Mouse (Mus musculus) heart, adult 8-10 months (tissue): ENCODE measurements around the gene Slc28a3. TPM values are rescaled to one million over a fixed set of nuclear protein-coding genes. Genes with fewer than 3 reads are reported as not detected.

Source experiments
- DNase-seq: peaks from one replicate; pipeline ENCODE4 v3.0.0; 2022; ENCODE audit warnings: low spot score
- total RNA-seq, 4 experiments: library from RNA; stranded (reverse); gene quantifications; 2 replicates each; pipeline ENCODE4 v1.2.4; 2022

The Slc28a3 gene
- total RNA-seq = not detected

DNA sequence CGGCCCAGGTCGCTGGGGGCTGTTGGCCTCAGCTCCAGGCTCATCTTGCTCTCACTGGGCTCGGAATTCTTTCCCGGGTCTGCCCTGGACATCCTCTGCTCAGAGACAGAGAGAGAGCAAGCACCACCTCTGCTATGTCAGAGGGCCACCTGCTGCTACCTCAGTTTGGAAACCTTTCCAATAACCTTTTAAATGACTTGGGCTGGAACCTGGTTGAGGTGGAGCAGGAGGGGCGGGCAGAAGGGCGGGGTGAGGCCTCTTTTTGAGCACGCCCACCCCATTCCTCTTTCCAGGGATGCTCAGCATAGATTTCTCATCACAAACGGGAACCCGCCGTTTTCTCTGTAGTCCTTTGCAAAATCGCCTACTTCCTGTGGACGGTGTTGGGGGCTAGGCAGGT is at the start of gene Slc28a3:
Gene Slc28a3 (minus strand): TSS at position 162 of the 400 bp plus-strand sequence.
- no peak for DNase-seq

DNA sequence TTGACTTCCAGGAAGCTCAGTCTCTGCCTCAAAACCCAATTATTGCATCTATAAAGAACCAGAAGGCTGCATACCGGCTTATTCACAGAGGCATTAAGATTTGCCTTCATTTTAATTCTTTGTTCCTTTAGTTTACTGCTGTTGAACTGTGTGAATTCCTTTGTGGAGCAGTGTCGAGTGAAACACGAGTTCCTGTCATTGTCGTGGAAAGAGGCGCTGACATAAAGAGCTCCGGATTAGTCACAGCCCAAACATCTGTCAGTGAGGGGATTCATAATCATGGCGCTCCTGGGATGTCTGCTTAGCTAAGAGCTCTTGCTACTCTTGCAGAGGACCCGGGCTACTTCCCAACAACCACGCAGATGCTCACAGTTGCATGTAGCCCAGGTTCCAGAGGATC is 47.3 kb upstream of the Slc28a3 start:
- DNase-seq = no peak

GRCm38 (mm10) chr13:58656885-58657284 is 46.2 kb upstream of the Slc28a3 start:
- no peak for DNase-seq

GRCm38 (mm10) chr13:58655552-58655951 is 44.9 kb upstream of the Slc28a3 start:
- DNase-seq = no peak

DNA sequence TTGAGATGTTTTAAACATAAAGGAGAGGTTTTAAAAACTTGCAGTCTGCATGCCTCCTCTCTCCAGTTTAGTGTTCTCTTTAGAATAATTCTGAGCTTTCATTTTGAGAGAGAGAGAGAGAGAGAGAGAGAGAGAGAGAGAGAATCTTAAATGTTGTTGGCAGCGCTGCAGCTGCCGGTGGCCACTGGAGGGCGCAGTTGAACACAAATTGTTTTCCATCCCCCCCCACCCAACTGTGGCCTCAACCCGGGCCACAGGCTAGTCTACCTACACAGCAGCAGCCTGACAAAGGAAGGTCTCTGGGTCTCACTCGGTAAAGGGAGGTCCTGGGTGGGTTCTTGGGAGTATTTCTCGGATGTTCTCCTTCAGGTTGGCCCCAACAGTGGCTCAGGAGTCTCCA is 29.7 kb upstream of the Slc28a3 start:
- DNase-seq = no peak

DNA sequence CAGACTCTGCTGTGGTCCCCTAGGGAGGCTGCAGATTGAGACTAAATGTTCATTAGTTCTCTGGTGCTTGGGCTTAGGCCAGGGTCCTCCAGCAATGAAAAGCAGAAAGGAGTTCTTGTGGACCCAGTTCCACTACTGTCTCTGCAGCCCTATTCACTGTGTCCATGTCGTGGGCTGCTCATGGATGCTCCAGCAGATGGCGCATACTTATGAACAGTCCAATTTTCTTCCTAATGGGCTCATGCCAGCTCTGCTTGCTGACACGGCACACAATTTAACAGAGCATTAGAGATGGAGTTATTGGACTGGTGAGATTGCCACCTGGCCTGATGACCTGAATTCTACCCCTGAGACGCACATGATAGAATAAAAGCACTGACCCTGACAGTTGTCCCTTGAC is 28.3 kb upstream of the Slc28a3 start:
- no peak for DNase-seq

GRCm38 (mm10) chr13:58637360-58638002 is 26.8 kb upstream of the Slc28a3 start:
- DNase-seq = peak; percentile 35

DNA sequence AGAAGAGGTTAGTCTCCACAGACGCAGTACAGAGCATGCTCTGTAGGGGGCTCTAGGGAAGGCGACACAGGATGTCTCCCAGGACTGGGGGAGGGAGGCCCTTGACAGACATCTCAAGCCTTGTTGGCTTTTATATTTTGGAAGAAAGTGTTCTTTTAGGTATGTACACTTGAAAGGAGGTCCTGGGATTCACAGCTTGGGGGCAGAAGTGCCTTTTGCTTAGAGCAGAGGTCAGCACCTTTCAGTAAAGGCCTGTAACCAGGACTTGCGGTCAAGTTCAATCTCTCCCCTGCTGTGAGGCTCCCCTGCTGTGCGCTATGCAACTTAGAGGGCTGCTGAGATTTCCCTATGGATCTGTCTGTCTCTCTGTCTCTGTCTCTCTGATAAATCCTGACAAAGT is 23.2 kb upstream of the Slc28a3 start:
- DNase-seq = no peak

DNA sequence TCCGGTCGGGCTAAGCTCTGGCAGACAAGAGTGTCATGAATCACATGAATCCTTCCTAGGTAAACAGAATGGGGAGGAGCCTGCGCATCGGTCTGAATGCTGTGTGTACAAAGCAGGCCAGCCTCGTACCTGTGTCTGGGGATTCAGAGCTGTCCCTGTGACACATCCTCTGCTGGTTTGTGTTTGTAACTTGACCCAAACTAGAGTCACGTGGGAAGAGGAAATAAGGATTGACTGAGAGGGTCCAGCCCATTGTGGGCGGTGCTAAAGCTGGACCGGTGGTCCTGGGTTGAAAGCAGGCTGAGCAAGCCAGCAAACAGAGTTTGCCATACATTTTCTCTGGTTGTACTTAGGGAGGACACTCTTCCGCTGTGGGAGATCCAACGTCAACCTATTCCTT is 20.1 kb upstream of the Slc28a3 start:
- no peak for DNase-seq

GRCm38 (mm10) chr13:58629365-58630050 is 18.8 kb upstream of the Slc28a3 start:
- DNase-seq = no peak

- DNase-seq = no peak
Measured at GRCm38 (mm10) chr13:58622647-58623046, 12.0 kb upstream of the Slc28a3 start.

GRCm38 (mm10) chr13:58619301-58619700 is 8.6 kb upstream of the Slc28a3 start:
- DNase-seq = no peak

DNA sequence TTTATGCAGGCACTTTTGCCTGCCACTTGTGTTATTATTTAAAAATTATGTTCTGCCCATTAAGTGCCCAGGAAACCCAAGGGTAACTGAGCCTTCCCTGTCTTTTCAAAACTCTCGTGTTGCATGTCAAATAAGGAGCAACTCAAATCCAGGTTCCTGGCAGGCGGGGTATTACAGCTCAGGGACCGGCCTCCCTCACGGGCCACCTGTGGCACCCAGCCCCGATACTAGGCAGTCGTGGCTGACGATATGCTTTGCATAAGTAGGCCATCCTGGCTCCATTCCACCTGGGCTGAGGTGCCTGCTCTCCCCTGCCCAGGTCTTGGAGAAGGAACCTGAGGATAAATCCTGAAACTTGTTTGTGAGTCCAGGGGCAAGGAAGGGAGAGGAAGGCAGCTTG is 618 bp downstream of the Slc28a3 start:
- DNase-seq = no peak

DNA sequence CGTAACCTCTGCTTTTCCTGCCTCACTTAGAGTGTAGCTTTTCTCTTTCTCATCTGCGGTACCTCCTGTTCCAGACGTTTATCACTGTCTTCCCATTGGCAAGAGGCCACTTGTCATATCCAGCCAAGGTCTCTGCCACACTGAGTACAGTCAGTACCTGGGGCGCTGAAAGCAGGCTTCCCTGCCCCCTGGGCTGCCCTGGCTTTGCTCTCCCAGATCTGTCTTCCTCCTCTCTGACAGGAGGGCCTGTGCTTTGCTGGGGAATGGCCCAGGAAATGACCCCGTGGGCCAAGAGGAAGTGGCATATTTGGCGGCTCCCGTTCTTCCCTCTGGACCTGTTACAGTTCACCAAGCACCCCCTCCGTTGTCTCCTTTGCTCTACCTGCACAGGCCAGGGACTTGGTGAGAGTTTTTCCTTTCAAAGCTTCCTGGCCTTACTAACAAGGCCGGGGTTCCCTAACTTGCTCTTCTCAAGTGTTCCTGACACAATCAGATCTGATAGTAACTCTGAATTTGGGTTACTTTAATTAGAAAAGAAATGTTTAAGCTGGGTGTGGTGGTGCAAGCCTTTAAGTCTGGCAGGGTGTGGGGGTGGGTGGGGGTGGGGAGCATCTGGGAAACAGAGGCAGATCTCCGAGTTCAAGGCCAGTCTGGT is 9.3 kb downstream of the Slc28a3 start:
- DNase-seq = peak; percentile 53

- DNase-seq = no peak
Measured at GRCm38 (mm10) chr13:58598578-58598977, 12.1 kb downstream of the Slc28a3 start.

DNA sequence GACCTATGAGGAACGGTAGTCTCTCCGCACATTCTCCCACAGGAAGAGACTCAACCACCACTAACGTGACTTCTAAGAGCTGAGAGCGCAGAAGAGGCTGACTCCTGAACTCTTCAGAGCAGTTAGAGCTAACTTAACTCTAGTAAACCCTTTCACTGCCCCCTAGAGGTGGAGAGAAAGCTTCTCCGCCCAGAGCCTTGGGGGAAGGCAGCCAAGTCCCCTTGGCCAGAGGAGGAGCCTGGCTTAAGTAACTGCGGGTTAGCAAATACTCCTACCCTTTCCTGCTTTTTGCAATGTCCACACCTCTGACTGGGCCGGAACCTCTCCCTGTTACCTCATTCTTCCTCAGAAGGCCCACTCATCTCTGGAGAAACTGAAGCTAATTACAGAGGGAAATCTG is 17.5 kb downstream of the Slc28a3 start:
- DNase-seq = peak; percentile 47

- DNase-seq = no peak
Measured at GRCm38 (mm10) chr13:58591912-58592311, 18.8 kb downstream of the Slc28a3 start.

DNA sequence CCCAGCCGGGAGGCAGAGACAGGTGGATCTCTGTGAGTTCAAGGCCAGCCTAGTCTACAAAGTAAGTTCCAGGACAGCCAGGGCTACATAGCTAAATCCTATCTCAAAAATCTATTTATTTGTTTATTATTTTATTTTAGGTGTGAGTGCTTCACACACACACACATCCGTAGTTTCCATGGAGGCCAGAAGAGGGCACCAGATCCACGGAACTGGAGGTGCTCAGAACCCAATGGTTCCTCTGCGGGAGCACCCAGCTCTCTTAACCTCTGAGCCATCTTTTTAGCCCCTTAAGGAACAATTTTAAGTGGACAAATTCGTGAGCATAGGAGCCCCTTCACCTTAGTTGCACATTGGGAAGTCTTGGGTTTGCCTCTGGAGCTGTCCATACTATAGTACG is 20.0 kb downstream of the Slc28a3 start:
- peak; percentile 14 for DNase-seq

- DNase-seq = peak; percentile 57
Measured at GRCm38 (mm10) chr13:58589517-58589858, 21.2 kb downstream of the Slc28a3 start.

- DNase-seq = no peak
Measured at GRCm38 (mm10) chr13:58588655-58589516, 21.8 kb downstream of the Slc28a3 start.

DNA sequence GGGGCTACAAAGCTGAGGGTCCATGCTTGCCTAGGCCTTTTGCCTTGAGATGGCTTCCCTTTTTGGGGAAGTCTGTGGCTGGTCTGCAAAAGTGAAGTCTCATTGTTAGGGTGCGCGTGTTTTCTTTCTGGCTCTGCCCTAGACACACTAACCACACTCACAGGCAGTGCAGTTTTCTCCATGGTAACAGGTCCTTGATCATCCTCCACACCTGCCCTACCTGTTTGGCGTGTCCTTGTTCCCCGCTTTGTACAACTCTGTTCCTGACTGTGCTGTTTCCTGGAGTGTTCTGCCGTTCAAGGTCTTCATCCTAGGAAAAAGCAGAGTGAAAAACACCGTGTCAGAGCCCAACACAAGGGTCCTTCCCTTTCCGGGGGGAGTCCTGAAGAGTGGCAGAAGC is 22.7 kb downstream of the Slc28a3 start:
- no peak for DNase-seq

GRCm38 (mm10) chr13:58566181-58566580 is 44.5 kb downstream of the Slc28a3 start:
- no peak for DNase-seq
